Mouse (Mus musculus) bone marrow, adult 2 months (tissue): ENCODE data around the gene C2cd4a.

ENCODE experiments used
- CTCF ChIP-seq: fragments of 200-500 bp; IDR thresholded peaks from 2 replicates; pipeline ENCODE4 v1.5.1; 2011; ENCODE audit warnings: low read length, control low read depth; ENCODE audit not compliant: control insufficient read depth, insufficient read depth
- POLR2A ChIP-seq: fragments of 200-500 bp; IDR thresholded peaks from 2 replicates; pipeline ENCODE4 v1.6.1; 2011; ENCODE audit warnings: low read depth, mild to moderate bottlenecking, control low read depth, low read length, borderline replicate concordance; ENCODE audit not compliant: control insufficient read depth

DNA sequence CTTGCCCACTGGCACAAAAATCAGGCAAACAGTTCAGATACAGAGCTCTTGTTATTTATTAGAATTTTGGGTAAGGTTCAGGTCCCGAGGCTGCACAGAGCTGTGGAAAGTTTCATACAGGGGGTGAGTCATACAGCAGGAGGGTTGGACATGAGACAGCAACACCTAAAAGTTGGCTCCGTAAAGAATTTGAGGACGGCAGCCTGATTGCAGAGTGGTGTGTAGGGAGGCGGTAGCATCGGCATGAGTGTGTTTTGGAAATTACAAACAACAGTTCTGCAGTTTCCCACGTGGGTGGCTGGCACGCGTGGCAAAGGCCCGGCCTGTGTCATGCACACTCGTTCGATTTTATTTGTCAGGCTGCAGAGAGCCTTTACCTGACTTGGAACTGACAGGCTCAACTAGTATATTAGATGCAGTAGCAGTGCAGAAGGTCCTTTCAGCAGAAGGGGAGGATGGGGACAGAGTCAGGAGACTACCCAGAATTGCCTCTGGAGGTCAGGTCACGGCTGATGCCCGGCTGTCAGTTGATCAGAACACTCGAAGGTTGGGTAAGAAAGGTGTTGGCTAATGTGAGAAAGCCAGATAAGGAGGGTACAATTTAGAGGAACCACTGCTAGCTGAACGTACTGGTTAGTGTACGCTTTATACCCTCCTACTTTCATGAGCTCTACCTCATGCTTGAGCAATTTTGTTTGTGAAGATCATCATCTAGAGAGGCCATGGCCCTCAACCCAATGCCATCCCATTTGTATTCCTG, 37.7 kb upstream of the C2cd4a start:
- TF ChIP-seq POLR2A = no peak
- TF ChIP-seq CTCF = no peak
